Mouse (Mus musculus) embryonic fibroblast, embryonic 13.5 days (primary cell): ENCODE measurements around the gene Mag.

Source experiments
- CTCF ChIP-seq: IDR thresholded peaks from 2 replicates; pipeline ENCODE4 v1.5.1; 2011; ENCODE audit warnings: mild to moderate bottlenecking, control low read depth, low read length, moderate library complexity, borderline replicate concordance; ENCODE audit not compliant: insufficient read depth
- POLR2A ChIP-seq: IDR thresholded peaks from 2 replicates; pipeline ENCODE4 v1.6.1; 2011; ENCODE audit warnings: low read depth, mild to moderate bottlenecking, control low read depth, low read length, moderate library complexity

DNA sequence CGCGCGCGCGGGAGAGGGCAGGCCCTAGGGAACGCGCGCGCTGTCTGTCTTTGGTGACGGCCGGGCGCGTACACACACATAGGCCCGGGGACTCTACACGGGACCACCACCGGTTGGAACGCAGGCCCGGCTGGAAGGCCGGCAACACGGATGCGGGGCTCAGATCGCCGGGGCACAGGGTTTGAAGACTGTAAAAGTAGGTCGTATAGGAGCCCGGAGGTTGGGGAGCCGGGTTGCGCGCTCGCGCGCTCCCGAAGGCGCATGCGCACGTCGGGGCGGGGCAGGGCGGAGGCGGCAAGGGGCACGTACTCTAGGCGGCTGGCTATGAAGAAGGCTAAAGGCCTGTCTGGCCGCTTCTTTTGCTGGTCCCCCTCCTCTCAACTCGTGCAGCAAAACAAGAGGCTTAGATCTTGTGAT is 42.7 kb upstream of the Mag start:
- no peak for TF ChIP-seq CTCF
- TF ChIP-seq POLR2A, result peak; percentile 85
